23 mouse cellular contexts compared by ENCODE assay signal in the genomic region with DNA sequence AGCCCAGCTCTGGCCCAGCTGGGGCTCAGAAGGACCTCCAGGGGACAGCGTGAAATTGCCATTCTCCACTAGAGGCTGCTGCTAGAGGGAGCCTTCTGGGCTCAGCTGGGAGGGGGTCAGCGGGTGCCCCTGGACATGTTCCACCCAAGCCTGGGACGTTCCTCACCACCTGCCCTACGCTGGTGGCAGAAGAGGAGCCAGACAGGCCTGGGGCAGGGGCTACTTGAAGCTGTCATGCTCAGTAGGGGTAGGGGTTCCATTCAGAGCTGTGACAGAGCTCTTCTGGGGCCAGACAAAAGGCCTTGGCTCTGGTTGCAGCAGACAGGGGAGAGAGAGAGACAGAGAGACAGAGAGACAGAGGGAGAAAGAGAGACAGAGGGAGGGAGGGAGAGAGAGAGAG. TPM values are rescaled to one million over a fixed set of nuclear protein-coding genes. Genes with fewer than 3 reads are reported as not detected.
DNase-seq lines count a peak whose midpoint lies in the region; ATAC-seq and TF ChIP-seq lines count a peak whose summit lies in the region.
"Had no signal": no experiment of that assay in that cellular context is flagged by ENCODE, and none has a peak within 500 bp of the region (broad histone marks: within the 10 kb centered on the region; RNA-seq: fewer than 3 reads in every experiment).

No protein-coding gene starts in this region.

- peaks cover 86% of the 10 kb centered on the region for H3K27me3 ChIP-seq in embryonic facial prominence, embryonic 10.5 days (replicated peaks; ENCODE audit: low read depth, poor library complexity, severe bottlenecking)
- H3K27me3 ChIP-seq in neural tube, embryonic 12.5 days (replicated peaks): peaks cover 39% of the 10 kb centered on the region
- H3K27me3 ChIP-seq: stomach, embryonic 15.5 days had no signal

- H3K4me3 ChIP-seq in left cerebral cortex, adult 2 months: no peak overlapping the region
- no peak overlapping the region for H3K4me3 ChIP-seq in embryonic facial prominence, embryonic 10.5 days
- H3K4me3 ChIP-seq in neural tube, embryonic 12.5 days: no peak overlapping the region
- H3K4me3 ChIP-seq: embryonic facial prominence, embryonic 13.5 days; heart, embryonic 13.5 days; layer of hippocampus, adult 2 months; limb, embryonic 12.5 days; liver, embryonic 12.5 days; stomach, embryonic 15.5 days had no signal

- no peak for TF ChIP-seq POLR2A in brain, embryonic 14.5 days (IDR thresholded peaks at IDR 0.05; ENCODE audit: borderline replicate concordance, extremely low read depth, insufficient read depth, insufficient read length, poor library complexity, severe bottlenecking)

- H3K36me3 ChIP-seq in embryonic facial prominence, embryonic 10.5 days (replicated peaks): no peaks in the 10 kb centered on the region
- H3K36me3 ChIP-seq in neural tube, embryonic 12.5 days: no peaks in the 10 kb centered on the region
- H3K36me3 ChIP-seq: embryonic facial prominence, embryonic 13.5 days; heart, embryonic 13.5 days; liver, embryonic 12.5 days; stomach, embryonic 15.5 days had no signal

- DNase-seq in left cerebral cortex, postnatal 4 days: peak; percentile 40
- DNase-seq in left cerebral cortex, adult 2 months (ENCODE audit: extremely low spot score in 1 of 2, low spot score in 2 of 2): no peak
- peak; percentile 33 for DNase-seq in brain, embryonic 14.5 days (ENCODE audit: low read depth)
- DNase-seq in embryonic facial prominence, embryonic 10.5 days (ENCODE audit: low spot score): no peak
- no peak for DNase-seq in left cerebral cortex, postnatal 10 days (ENCODE audit: extremely low spot score in 1 of 2, low spot score in 2 of 2)
- no peak for DNase-seq in right cerebral cortex, adult 2 months (ENCODE audit: low spot score in 2 of 2)
- DNase-seq: adrenal gland, adult 2 months; cerebellum, adult 9-10 months; kidney, adult 2 months; kidney, postnatal 14 days; lung, adult 2 months; thymus, adult 2 months had no signal

- H3K9me3 ChIP-seq in embryonic facial prominence, embryonic 10.5 days: no peaks in the 10 kb centered on the region
- no peaks in the 10 kb centered on the region for H3K9me3 ChIP-seq in neural tube, embryonic 12.5 days
- H3K9me3 ChIP-seq: embryonic facial prominence, embryonic 13.5 days; heart, embryonic 13.5 days; limb, embryonic 12.5 days; liver, embryonic 12.5 days; stomach, embryonic 15.5 days had no signal

- H3K4me1 ChIP-seq in embryonic facial prominence, embryonic 10.5 days: peaks cover 78% of the 10 kb centered on the region
- H3K4me1 ChIP-seq in neural tube, embryonic 12.5 days: peaks cover 42% of the 10 kb centered on the region

- no peak overlapping the region for H3K27ac ChIP-seq in left cerebral cortex, adult 2 months
- H3K27ac ChIP-seq in embryonic facial prominence, embryonic 10.5 days (replicated peaks): peak overlapping the region; percentile 16; the same call in 1 of the 2 replicates
- no peak overlapping the region for H3K27ac ChIP-seq in neural tube, embryonic 12.5 days
- H3K27ac ChIP-seq: embryonic facial prominence, embryonic 13.5 days; heart, embryonic 13.5 days; layer of hippocampus, adult 2 months; liver, embryonic 12.5 days; stomach, embryonic 15.5 days had no signal

- no peak for TF ChIP-seq CTCF in left cerebral cortex, adult 2 months (IDR thresholded peaks at IDR 0.05)
- no peak for TF ChIP-seq CTCF in brain, embryonic 14.5 days (IDR thresholded peaks at IDR 0.05; ENCODE audit: borderline replicate concordance, extremely low read depth, insufficient read depth, insufficient read length)

- peak; percentile 38; the same call in 1 of the 2 replicates for ATAC-seq in neural tube, embryonic 12.5 days (ENCODE audit: low FRiP score, low read depth)
- ATAC-seq: inflammation-experienced regulatory T-cells, adult 6 months; liver, embryonic 12.5 days had no signal

- 28% methylated on average over 4 of the region's 4 CpGs for WGBS in embryonic facial prominence, embryonic 10.5 days
- WGBS in neural tube, embryonic 12.5 days: 28% methylated on average over 4 of the region's 4 CpGs

- H3K9ac ChIP-seq in neural tube, embryonic 12.5 days: no peak overlapping the region
- H3K9ac ChIP-seq: embryonic facial prominence, embryonic 13.5 days; heart, embryonic 13.5 days; limb, embryonic 12.5 days; liver, embryonic 12.5 days; stomach, embryonic 15.5 days had no signal

- intact Hi-C loops in left cerebral cortex, postnatal 4 days (cut with DNase I): no loop called here
- intact Hi-C loops in left cerebral cortex, adult 2 months (cut with DNase I): no loop called here
- intact Hi-C loops in left cerebral cortex, postnatal 10 days (cut with DNase I): no loop called here

- H3K4me2 ChIP-seq in neural tube, embryonic 12.5 days (replicated peaks): no peak overlapping the region
- H3K4me2 ChIP-seq: embryonic facial prominence, embryonic 13.5 days; heart, embryonic 13.5 days; limb, embryonic 12.5 days; liver, embryonic 12.5 days; stomach, embryonic 15.5 days had no signal

RNA-seq across cellular contexts. Expression of gene Lmx1b, which starts 42.9 kb away (rescaled TPM):
- under 1 TPM; 0.24 to 0.26 TPM for total RNA-seq in left cerebral cortex, postnatal 4 days (2021)
- under 1 TPM in 1 of 2 experiments, not detected in 1; 0.07 TPM for total RNA-seq in left cerebral cortex, adult 2 months (2021)
- 2.9 and 16.0 TPM in 2 replicates for polyA plus RNA-seq in brain, embryonic 14.5 days (2012; rRNA removed)
- polyA plus RNA-seq in embryonic facial prominence, embryonic 10.5 days (2016; fragmentation: Nextera tagmentation; extraction: Ambion mirVana): 0.85 and 0.99 TPM in 2 replicates
- 4.6 and 4.7 TPM in 2 replicates for polyA plus RNA-seq in neural tube, embryonic 12.5 days (2016; fragmentation: Nextera tagmentation; extraction: Ambion mirVana)
- total RNA-seq in left cerebral cortex, postnatal 10 days (2021): under 1 TPM; 0.30 to 0.32 TPM
- total RNA-seq: adrenal gland, adult 2 months; common myeloid progenitor, adult 5-6 weeks; granulocyte monocyte progenitor cell, adult 5-6 weeks; megakaryocyte-erythroid progenitor cell, adult 5-6 weeks had no signal
- polyA plus RNA-seq: adrenal gland, adult 2 months; heart, embryonic 13.5 days; inflammation-experienced regulatory T-cells, adult 6 months; liver, embryonic 12.5 days had no signal

Comparison
In these comparisons a context has a peak if more than half of its experiments do, and no peak if none do; other contexts are left out.
1. DNase-seq: peak in left cerebral cortex, postnatal 4 days (single experiment) and brain, embryonic 14.5 days (single experiment); none in left cerebral cortex, adult 2 months (0 of 2), embryonic facial prominence, embryonic 10.5 days (single experiment), left cerebral cortex, postnatal 10 days (0 of 2) and right cerebral cortex, adult 2 months (0 of 2).